ENCODE assay signal across 11 mouse cellular contexts in genomic region chr5:77099317-77099996, GRCm38 (mm10). TPM values are rescaled to one million over a fixed set of nuclear protein-coding genes. Genes with fewer than 3 reads are reported as not detected.
A peak's percentile ranks its signal among the peaks of the same experiment; 100 is the strongest.
DNase-seq lines count a peak whose midpoint lies in the region; ATAC-seq lines count a peak whose summit lies in the region.
"Had no signal": no experiment of that assay in that cellular context is flagged by ENCODE, and none has a peak within 500 bp of the region (broad histone marks: within the 10 kb centered on the region; RNA-seq: fewer than 3 reads in every experiment).

No protein-coding gene starts in this region.

- no peak overlapping the region for H3K9ac ChIP-seq in kidney, embryonic 16.5 days (replicated peaks; ENCODE audit: low read length)
- no peak overlapping the region for H3K9ac ChIP-seq in neural tube, embryonic 15.5 days (replicated peaks)
- H3K9ac ChIP-seq: forebrain, embryonic 13.5 days; limb, embryonic 12.5 days had no signal

- peak; percentile 31 for DNase-seq in kidney, adult 11 months
- peak; percentile 60 for DNase-seq in embryo, embryonic 11 days
- peak; percentile 60 to 62 for DNase-seq in heart, postnatal 10 days
- no peak for DNase-seq in ovary, postnatal 36 days (ENCODE audit: low spot score)
- DNase-seq in urinary bladder, adult 2 months (ENCODE audit: low spot score): no peak
- no peak for DNase-seq in gastrocnemius, postnatal 36 days

- 57% methylated on average over 11 of the region's 11 CpGs for WGBS in kidney, embryonic 16.5 days
- 74% methylated on average over 11 of the region's 11 CpGs for WGBS in neural tube, embryonic 15.5 days

- no peaks in the 10 kb centered on the region for H3K9me3 ChIP-seq in kidney, embryonic 16.5 days (ENCODE audit: low read length)
- no peaks in the 10 kb centered on the region for H3K9me3 ChIP-seq in neural tube, embryonic 15.5 days (replicated peaks)
- H3K9me3 ChIP-seq: forebrain, embryonic 13.5 days; limb, embryonic 12.5 days; megakaryocyte, embryonic 14.5 days had no signal

- peaks cover 6% of the 10 kb centered on the region; the same call in 1 of the 2 replicates for H3K27me3 ChIP-seq in kidney, embryonic 16.5 days (ENCODE audit: insufficient read depth, low read length)
- H3K27me3 ChIP-seq in neural tube, embryonic 15.5 days (replicated peaks): no peaks in the 10 kb centered on the region

- H3K36me3 ChIP-seq in kidney, embryonic 16.5 days (ENCODE audit: insufficient read depth, low read length): no peaks in the 10 kb centered on the region
- H3K36me3 ChIP-seq in neural tube, embryonic 15.5 days: no peaks in the 10 kb centered on the region
- H3K36me3 ChIP-seq: limb, embryonic 12.5 days had no signal

- intact Hi-C loops in heart, postnatal 10 days (cut with DNase I): no loop called here
- intact Hi-C loops in gastrocnemius, postnatal 36 days (cut with DNase I): no loop called here

- no peak overlapping the region for H3K27ac ChIP-seq in kidney, embryonic 16.5 days (ENCODE audit: low read length)
- peak overlapping the region; percentile 51; the same call in 1 of the 2 replicates for H3K27ac ChIP-seq in neural tube, embryonic 15.5 days (replicated peaks)
- H3K27ac ChIP-seq: forebrain, embryonic 13.5 days; limb, embryonic 12.5 days had no signal

- no peak for ATAC-seq in kidney, embryonic 16.5 days (ENCODE audit: low FRiP score, low TSS enrichment)
- ATAC-seq in neural tube, embryonic 15.5 days (ENCODE audit: low FRiP score): no peak
- ATAC-seq: forebrain, embryonic 13.5 days had no signal

- H3K4me3 ChIP-seq in kidney, embryonic 16.5 days (ENCODE audit: low read length): no peak overlapping the region
- H3K4me3 ChIP-seq in neural tube, embryonic 15.5 days (replicated peaks): no peak overlapping the region
- H3K4me3 ChIP-seq: forebrain, embryonic 13.5 days; limb, embryonic 12.5 days; megakaryocyte, embryonic 14.5 days had no signal

- H3K4me2 ChIP-seq in kidney, embryonic 16.5 days (replicated peaks; ENCODE audit: low read depth, low read length): no peak overlapping the region
- H3K4me2 ChIP-seq in neural tube, embryonic 15.5 days: peak overlapping the region; percentile 12; the same call in 1 of the 2 replicates
- H3K4me2 ChIP-seq: forebrain, embryonic 13.5 days; limb, embryonic 12.5 days had no signal

- peaks cover 14% of the 10 kb centered on the region for H3K4me1 ChIP-seq in kidney, embryonic 16.5 days (ENCODE audit: insufficient read depth, low read length)
- H3K4me1 ChIP-seq in neural tube, embryonic 15.5 days: peaks cover 19% of the 10 kb centered on the region

RNA-seq across cellular contexts. Expression of gene Hopx, which starts 15.5 kb away (rescaled TPM):
- 1.1 and 1.8 TPM in 2 replicates for polyA plus RNA-seq in kidney, embryonic 16.5 days (2015; fragmentation: Nextera tagmentation; extraction: Ambion mirVana)
- 100 to 1,000 TPM; 498 to 553 TPM for total RNA-seq in heart, postnatal 10 days (2021)
- polyA plus RNA-seq in neural tube, embryonic 15.5 days (2015; fragmentation: Nextera tagmentation; extraction: Ambion mirVana): 10.9 and 12.2 TPM in 2 replicates
- polyA plus RNA-seq in urinary bladder, adult 2 months (2012; rRNA removed): 66.3 and 93.9 TPM in 2 replicates
- 1 to 10 TPM; 3.1 to 3.6 TPM for total RNA-seq in gastrocnemius, postnatal 36 days (2021)
- polyA plus RNA-seq: limb, embryonic 12.5 days had no signal

Comparison
In these comparisons a context has a peak if more than half of its experiments do, and no peak if none do; other contexts are left out.
1. DNase-seq: peak in kidney, adult 11 months (single experiment), embryo, embryonic 11 days (single experiment) and heart, postnatal 10 days (2 of 2); none in ovary, postnatal 36 days (single experiment), urinary bladder, adult 2 months (single experiment) and gastrocnemius, postnatal 36 days (0 of 2).